Mouse (Mus musculus): ENCODE results near the gene Hps1.

The Hps1 gene

GRCm38 (mm10) chr19:42718101-42718500 is 61.7 kb downstream of the Hps1 start:
- no peak for DNase-seq (ENCODE audit: low spot score)

- DNase-seq (ENCODE audit: low spot score), result no peak
Measured at GRCm38 (mm10) chr19:42717668-42718067, 62.1 kb downstream of the Hps1 start.

- peak; percentile 32 for DNase-seq (ENCODE audit: low spot score)
Measured at GRCm38 (mm10) chr19:42716507-42716906, 63.3 kb downstream of the Hps1 start.

GRCm38 (mm10) chr19:42713770-42714169 is 66.0 kb downstream of the Hps1 start:
- DNase-seq (ENCODE audit: low spot score), result no peak
